Mouse (Mus musculus) liver, embryonic 13.5 days (tissue): ENCODE results near the gene Btbd9. TPM values are rescaled to one million over a fixed set of nuclear protein-coding genes. Genes with fewer than 3 reads are reported as not detected.

Source experiments
- ATAC-seq: fragments of 200-750 bp; cut with Nextera tagmentation; 2 replicates; pipeline ENCODE4 v1.8.0; 2017; ENCODE audit warnings: low read depth, mild to moderate bottlenecking, moderate number of reproducible peaks, moderate library complexity
- DNase-seq: peaks from one replicate; pipeline ENCODE4 v3.0.0; 2022
- H3K27ac ChIP-seq: fragments of 300-500 bp; sonication (generic); 2 replicates; pipeline ENCODE4 v1.5.1; 2015; ENCODE audit warnings: moderate library complexity, mild to moderate bottlenecking, inconsistent platforms
- H3K27me3 ChIP-seq: fragments of 300-500 bp; sonication (generic); 2 replicates; pipeline ENCODE4 v1.6.1; 2015; ENCODE audit warnings: mild to moderate bottlenecking, inconsistent platforms
- H3K36me3 ChIP-seq: fragments of 300-500 bp; sonication (generic); 2 replicates; pipeline ENCODE4 v1.6.1; 2015; ENCODE audit warnings: mild to moderate bottlenecking, inconsistent platforms
- H3K4me1 ChIP-seq: fragments of 300-500 bp; sonication (generic); replicated peaks from 2 replicates; pipeline ENCODE4 v1.6.1; 2015; ENCODE audit warnings: inconsistent platforms
- H3K4me2 ChIP-seq: fragments of 300-500 bp; sonication (generic); 2 replicates; pipeline ENCODE4 v1.6.1; 2015; ENCODE audit warnings: inconsistent platforms, mild to moderate bottlenecking, moderate library complexity
- H3K4me3 ChIP-seq: fragments of 300-500 bp; sonication (generic); replicated peaks from 2 replicates; pipeline ENCODE4 v1.5.1; 2015; ENCODE audit warnings: mild to moderate bottlenecking, inconsistent platforms
- H3K9ac ChIP-seq: fragments of 300-500 bp; sonication (generic); 2 replicates; pipeline ENCODE4 v1.6.1; 2015; ENCODE audit warnings: mild to moderate bottlenecking, inconsistent platforms
- H3K9me3 ChIP-seq: fragments of 300-500 bp; sonication (generic); replicated peaks from 2 replicates; pipeline ENCODE4 v1.6.1; 2016; ENCODE audit warnings: inconsistent platforms
- WGBS: fragments of 180-500 bp; shearing (Covaris S2); methylation state at CpG from one replicate; pipeline ENCODE4 v1.1.7; 2015; ENCODE audit not compliant: insufficient replicate concordance; 5-methylcytosine and 5-hydroxymethylcytosine counted together
- polyA plus RNA-seq: library from polyadenylated mRNA; unstranded; fragments of >200 nt; fragmentation: Nextera tagmentation; extraction: Ambion mirVana; gene quantifications from 2 replicates; pipeline ENCODE4 v1.2.1, GENCODE M21; 2015

The Btbd9 gene
- polyA plus RNA-seq, 1 experiment from 2014 or later, result 14.5 TPM

GRCm38 (mm10) chr17:30347101-30347613, 229.1 kb downstream of the Btbd9 start:
- H3K4me3 ChIP-seq, result no peak overlapping the region
- WGBS, result 4% methylated on average over 10 of the region's 10 CpGs
- peak overlapping the region; percentile 52 for H3K4me2 ChIP-seq
- ATAC-seq (peak; percentile 96), DNase-seq (peak; percentile 79)
- H3K27ac ChIP-seq, result peak overlapping the region; percentile 66
- H3K4me1 ChIP-seq, result peaks cover 59% of the 10 kb centered on the region
- H3K27me3 ChIP-seq, result no peaks in the 10 kb centered on the region
- no peaks in the 10 kb centered on the region for H3K9me3 ChIP-seq
- H3K9ac ChIP-seq, result no peak overlapping the region
- no peaks in the 10 kb centered on the region for H3K36me3 ChIP-seq

GRCm38 (mm10) chr17:30345008-30345407, 231.3 kb downstream of the Btbd9 start:
- Histone ChIP-seq H3K4me2 (no peak overlapping the region), H3K9me3 (no peaks in the 10 kb centered on the region), H3K4me1 (peaks cover 64% of the 10 kb centered on the region), H3K36me3 (no peaks in the 10 kb centered on the region), H3K27ac (no peak overlapping the region), H3K27me3 (no peaks in the 10 kb centered on the region), H3K9ac (no peak overlapping the region), H3K4me3 (no peak overlapping the region)
- no peak for DNase-seq
- 67% methylated on average over 3 of the region's 3 CpGs for WGBS
- ATAC-seq, result no peak

GRCm38 (mm10) chr17:30343701-30344473, 232.4 kb downstream of the Btbd9 start:
- Histone ChIP-seq H3K4me3 (no peak overlapping the region), H3K9ac (no peak overlapping the region), H3K4me2 (no peak overlapping the region), H3K9me3 (no peaks in the 10 kb centered on the region), H3K27me3 (no peaks in the 10 kb centered on the region), H3K36me3 (no peaks in the 10 kb centered on the region), H3K4me1 (peaks cover 53% of the 10 kb centered on the region), H3K27ac (no peak overlapping the region)
- WGBS, result 52% methylated on average over 9 of the region's 9 CpGs
- DNase-seq (no peak), ATAC-seq (no peak)

- Histone ChIP-seq H3K4me3 (no peak overlapping the region), H3K9me3 (no peaks in the 10 kb centered on the region), H3K36me3 (no peaks in the 10 kb centered on the region), H3K27ac (no peak overlapping the region), H3K27me3 (no peaks in the 10 kb centered on the region), H3K9ac (no peak overlapping the region), H3K4me1 (peaks cover 36% of the 10 kb centered on the region), H3K4me2 (no peak overlapping the region)
- ATAC-seq, result no peak
- WGBS, result 64% methylated on average over 6 of the region's 6 CpGs
- no peak for DNase-seq
Observed at GRCm38 (mm10) chr17:30341556-30341955, 234.7 kb downstream of the Btbd9 start.

GRCm38 (mm10) chr17:30340495-30341126, 235.7 kb downstream of the Btbd9 start:
- Histone ChIP-seq H3K36me3 (no peaks in the 10 kb centered on the region), H3K4me1 (peaks cover 32% of the 10 kb centered on the region), H3K9ac (no peak overlapping the region), H3K4me2 (no peak overlapping the region), H3K4me3 (no peak overlapping the region), H3K27me3 (no peaks in the 10 kb centered on the region), H3K9me3 (no peaks in the 10 kb centered on the region), H3K27ac (no peak overlapping the region)
- 71% methylated on average over 13 of the region's 13 CpGs for WGBS
- DNase-seq (no peak), ATAC-seq (no peak)

- Histone ChIP-seq H3K4me3 (no peak overlapping the region), H3K27ac (no peak overlapping the region), H3K9ac (no peak overlapping the region), H3K4me1 (peaks cover 23% of the 10 kb centered on the region), H3K9me3 (no peaks in the 10 kb centered on the region), H3K36me3 (no peaks in the 10 kb centered on the region), H3K4me2 (no peak overlapping the region), H3K27me3 (no peaks in the 10 kb centered on the region)
- DNase-seq (no peak), ATAC-seq (no peak)
- WGBS, result 62% methylated on average over 5 of the region's 5 CpGs
Observed at GRCm38 (mm10) chr17:30339317-30339716, 237.0 kb downstream of the Btbd9 start.

- Histone ChIP-seq H3K4me1 (peaks cover 15% of the 10 kb centered on the region), H3K4me3 (no peak overlapping the region), H3K36me3 (no peaks in the 10 kb centered on the region), H3K9me3 (no peaks in the 10 kb centered on the region), H3K27me3 (no peaks in the 10 kb centered on the region), H3K27ac (no peak overlapping the region), H3K4me2 (no peak overlapping the region), H3K9ac (no peak overlapping the region; the same call in 1 of the 2 replicates)
- DNase-seq (no peak), ATAC-seq (no peak)
- WGBS, result 50% methylated on average over 7 of the region's 7 CpGs
Observed at GRCm38 (mm10) chr17:30336816-30337215, 239.5 kb downstream of the Btbd9 start.

GRCm38 (mm10) chr17:30336280-30336679, 240.0 kb downstream of the Btbd9 start:
- no peak overlapping the region for H3K4me3 ChIP-seq
- ATAC-seq (no peak), DNase-seq (no peak)
- no peaks in the 10 kb centered on the region for H3K27me3 ChIP-seq
- H3K4me2 ChIP-seq, result no peak overlapping the region
- H3K9me3 ChIP-seq, result no peaks in the 10 kb centered on the region
- no peaks in the 10 kb centered on the region for H3K36me3 ChIP-seq
- no peak overlapping the region for H3K9ac ChIP-seq
- no peak overlapping the region for H3K27ac ChIP-seq
- peaks cover 15% of the 10 kb centered on the region for H3K4me1 ChIP-seq
- WGBS, result 21% methylated on average over 5 of the region's 5 CpGs

GRCm38 (mm10) chr17:30335746-30336145, 240.5 kb downstream of the Btbd9 start:
- peaks cover 12% of the 10 kb centered on the region for H3K4me1 ChIP-seq
- H3K36me3 ChIP-seq, result no peaks in the 10 kb centered on the region
- WGBS, result 26% methylated on average over 8 of the region's 8 CpGs
- H3K4me2 ChIP-seq, result no peak overlapping the region
- no peaks in the 10 kb centered on the region for H3K9me3 ChIP-seq
- H3K4me3 ChIP-seq, result no peak overlapping the region
- H3K27ac ChIP-seq, result no peak overlapping the region
- no peak overlapping the region for H3K9ac ChIP-seq
- DNase-seq (no peak), ATAC-seq (no peak)
- H3K27me3 ChIP-seq, result no peaks in the 10 kb centered on the region

- Histone ChIP-seq H3K27ac (no peak overlapping the region), H3K4me1 (peaks cover 8% of the 10 kb centered on the region), H3K9ac (no peak overlapping the region), H3K27me3 (no peaks in the 10 kb centered on the region), H3K36me3 (no peaks in the 10 kb centered on the region), H3K4me2 (no peak overlapping the region), H3K4me3 (no peak overlapping the region), H3K9me3 (no peaks in the 10 kb centered on the region)
- 77% methylated on average over 6 of the region's 6 CpGs for WGBS
- DNase-seq, result no peak
- ATAC-seq, result no peak
Observed at GRCm38 (mm10) chr17:30334257-30334656, 242.0 kb downstream of the Btbd9 start.

GRCm38 (mm10) chr17:30333136-30333535, 243.2 kb downstream of the Btbd9 start:
- no peak for DNase-seq
- no peak overlapping the region for H3K4me3 ChIP-seq
- no peak overlapping the region for H3K4me2 ChIP-seq
- no peaks in the 10 kb centered on the region for H3K36me3 ChIP-seq
- no peaks in the 10 kb centered on the region for H3K27me3 ChIP-seq
- H3K4me1 ChIP-seq, result peaks cover 8% of the 10 kb centered on the region
- ATAC-seq, result no peak
- no peaks in the 10 kb centered on the region for H3K9me3 ChIP-seq
- WGBS, result 62% methylated on average over 4 of the region's 4 CpGs
- H3K27ac ChIP-seq, result no peak overlapping the region
- no peak overlapping the region for H3K9ac ChIP-seq
